Mouse (Mus musculus) forebrain, embryonic 14.5 days (tissue): Measurements from ENCODE around the gene Styxl1. TPM values are rescaled to one million over a fixed set of nuclear protein-coding genes. Genes with fewer than 3 reads are reported as not detected.

Experiments used
- ATAC-seq: fragments of 200-750 bp; cut with Nextera tagmentation; 2 replicates; pipeline ENCODE4 v1.8.0; 2017; ENCODE audit warnings: mild to moderate bottlenecking, moderate library complexity
- DNase-seq: peaks from one replicate; pipeline ENCODE4 v3.0.0-alpha.2; 2015; ENCODE audit warnings: low spot score
- H3K27ac ChIP-seq: fragments of 300-500 bp; sonication (generic); 2 replicates; pipeline ENCODE4 v1.5.1; 2014; ENCODE audit warnings: low read depth, mild to moderate bottlenecking, control low read depth, low read length, moderate library complexity
- H3K27me3 ChIP-seq: fragments of 300-500 bp; sonication (generic); replicated peaks from 2 replicates; pipeline ENCODE4 v1.6.1; 2014; ENCODE audit warnings: low read length, control low read depth, mixed read lengths; ENCODE audit not compliant: control insufficient read depth, insufficient read depth
- H3K36me3 ChIP-seq: fragments of 300-500 bp; sonication (generic); 2 replicates; pipeline ENCODE4 v1.6.1; 2014; ENCODE audit warnings: low read length, control low read depth; ENCODE audit not compliant: control insufficient read depth, insufficient read depth
- H3K4me1 ChIP-seq: fragments of 300-500 bp; sonication (generic); 2 replicates; pipeline ENCODE4 v1.6.1; 2014; ENCODE audit warnings: antibody characterized with exemption, low read length, control low read depth; ENCODE audit not compliant: control insufficient read depth, insufficient read depth
- H3K4me2 ChIP-seq: fragments of 300-500 bp; sonication (generic); 2 replicates; pipeline ENCODE4 v1.6.1; 2014; ENCODE audit warnings: mild to moderate bottlenecking, control low read depth, low read length
- H3K4me3 ChIP-seq: fragments of 300-500 bp; sonication (generic); 2 replicates; pipeline ENCODE4 v1.5.1; 2014; ENCODE audit warnings: low read depth, low read length, control low read depth
- H3K9ac ChIP-seq: fragments of 300-500 bp; sonication (generic); 2 replicates; pipeline ENCODE4 v1.6.1; 2014; ENCODE audit warnings: mild to moderate bottlenecking, low read length, control low read depth, moderate library complexity
- H3K9me3 ChIP-seq: fragments of 300-500 bp; sonication (generic); replicated peaks from 2 replicates; pipeline ENCODE4 v1.6.1; 2016; ENCODE audit warnings: low read length, control low read depth, mixed read lengths; ENCODE audit not compliant: control insufficient read depth
- WGBS: fragments of 180-500 bp; shearing (Covaris S2); extraction: QIAGEN DNeasy Blood & Tissue Kit; methylation state at CpG from one replicate; pipeline ENCODE4 v1.1.7; 2014; 5-methylcytosine and 5-hydroxymethylcytosine counted together
- polyA plus RNA-seq: library from polyadenylated mRNA; unstranded; fragments of >200 nt; fragmentation: Nextera tagmentation; extraction: Ambion mirVana; gene quantifications from 2 replicates; pipeline ENCODE4 v1.2.1, GENCODE M21; 2014

Gene Styxl1
- polyA plus RNA-seq, 1 experiment from 2014 or later = 0.52 TPM

GRCm38 (mm10) chr5:135804735-135805134, 26.6 kb upstream of the Styxl1 start:
- 78% methylated on average over 2 of the region's 2 CpGs for WGBS
- Histone ChIP-seq H3K9ac (no peak overlapping the region), H3K4me2 (no peak overlapping the region), H3K27ac (no peak overlapping the region), H3K9me3 (no peaks in the 10 kb centered on the region), H3K36me3 (no peaks in the 10 kb centered on the region), H3K4me1 (peaks cover 7% of the 10 kb centered on the region; the same call in 1 of the 2 replicates), H3K27me3 (no peaks in the 10 kb centered on the region), H3K4me3 (no peak overlapping the region)
- ATAC-seq (no peak), DNase-seq (no peak)

GRCm38 (mm10) chr5:135803676-135804075, 25.5 kb upstream of the Styxl1 start:
- peaks cover 7% of the 10 kb centered on the region; the same call in 1 of the 2 replicates for H3K4me1 ChIP-seq
- H3K27ac ChIP-seq = no peak overlapping the region
- DNase-seq (no peak), ATAC-seq (no peak)
- H3K36me3 ChIP-seq = no peaks in the 10 kb centered on the region
- WGBS = 94% methylated on average over 4 of the region's 4 CpGs
- H3K9ac ChIP-seq = no peak overlapping the region
- no peak overlapping the region for H3K4me2 ChIP-seq
- no peaks in the 10 kb centered on the region for H3K9me3 ChIP-seq
- no peak overlapping the region for H3K4me3 ChIP-seq
- no peaks in the 10 kb centered on the region for H3K27me3 ChIP-seq

- no peak overlapping the region for H3K4me2 ChIP-seq
- H3K9ac ChIP-seq = no peak overlapping the region
- H3K4me1 ChIP-seq = peaks cover 5% of the 10 kb centered on the region; the same call in 1 of the 2 replicates
- no peaks in the 10 kb centered on the region for H3K36me3 ChIP-seq
- ATAC-seq (no peak), DNase-seq (no peak)
- no peak overlapping the region for H3K4me3 ChIP-seq
- no peaks in the 10 kb centered on the region for H3K27me3 ChIP-seq
- 67% methylated on average over 4 of the region's 4 CpGs for WGBS
- no peak overlapping the region for H3K27ac ChIP-seq
- no peaks in the 10 kb centered on the region for H3K9me3 ChIP-seq
These were observed 24.9 kb upstream of the Styxl1 start for GRCm38 (mm10) chr5:135803135-135803534.

GRCm38 (mm10) chr5:135802641-135803040, 24.5 kb upstream of the Styxl1 start:
- no peak for ATAC-seq
- Histone ChIP-seq H3K27ac (no peak overlapping the region), H3K4me2 (no peak overlapping the region), H3K36me3 (no peaks in the 10 kb centered on the region), H3K4me3 (no peak overlapping the region), H3K27me3 (no peaks in the 10 kb centered on the region), H3K4me1 (peaks cover 2% of the 10 kb centered on the region; the same call in 1 of the 2 replicates), H3K9ac (no peak overlapping the region), H3K9me3 (no peaks in the 10 kb centered on the region)
- WGBS = 90% methylated on average over 8 of the region's 8 CpGs
- DNase-seq = no peak

- H3K9ac ChIP-seq = no peak overlapping the region
- H3K4me3 ChIP-seq = no peak overlapping the region
- ATAC-seq (peak; percentile 34; the same call in 1 of the 2 replicates), DNase-seq (no peak)
- no peaks in the 10 kb centered on the region for H3K4me1 ChIP-seq
- no peak overlapping the region for H3K27ac ChIP-seq
- H3K27me3 ChIP-seq = no peaks in the 10 kb centered on the region
- H3K4me2 ChIP-seq = no peak overlapping the region
- 0% methylated on average over 6 of the region's 6 CpGs for WGBS
- no peaks in the 10 kb centered on the region for H3K9me3 ChIP-seq
- no peaks in the 10 kb centered on the region for H3K36me3 ChIP-seq
These were observed 22.7 kb upstream of the Styxl1 start for GRCm38 (mm10) chr5:135800927-135801326.

- ATAC-seq (no peak), DNase-seq (no peak)
- Histone ChIP-seq H3K4me2 (no peak overlapping the region), H3K27ac (no peak overlapping the region), H3K9me3 (no peaks in the 10 kb centered on the region), H3K27me3 (no peaks in the 10 kb centered on the region), H3K9ac (no peak overlapping the region), H3K4me3 (no peak overlapping the region), H3K36me3 (no peaks in the 10 kb centered on the region), H3K4me1 (no peaks in the 10 kb centered on the region)
- WGBS = 45% methylated on average over 4 of the region's 4 CpGs
These were observed 21.6 kb upstream of the Styxl1 start for GRCm38 (mm10) chr5:135799746-135800145.

GRCm38 (mm10) chr5:135794859-135795181, 16.6 kb upstream of the Styxl1 start:
- no peaks in the 10 kb centered on the region for H3K27me3 ChIP-seq
- H3K9me3 ChIP-seq = no peaks in the 10 kb centered on the region
- 8% methylated on average over 5 of the region's 5 CpGs for WGBS
- DNase-seq = no peak
- H3K27ac ChIP-seq = peak overlapping the region; percentile 49
- peak overlapping the region; percentile 35 for H3K4me2 ChIP-seq
- peak overlapping the region; percentile 9; the same call in 1 of the 2 replicates for H3K9ac ChIP-seq
- no peak overlapping the region for H3K4me3 ChIP-seq
- peaks cover 24% of the 10 kb centered on the region for H3K36me3 ChIP-seq
- no peak for ATAC-seq
- no peaks in the 10 kb centered on the region for H3K4me1 ChIP-seq

- H3K4me1 ChIP-seq = no peaks in the 10 kb centered on the region
- peak overlapping the region; percentile 18; the same call in 1 of the 2 replicates for H3K9ac ChIP-seq
- peak overlapping the region; percentile 35 for H3K4me2 ChIP-seq
- DNase-seq = peak; percentile 88
- no peaks in the 10 kb centered on the region for H3K9me3 ChIP-seq
- peak; percentile 90 for ATAC-seq
- H3K27me3 ChIP-seq = no peaks in the 10 kb centered on the region
- WGBS = 10% methylated on average over 20 of the region's 20 CpGs
- peak overlapping the region; percentile 49 for H3K27ac ChIP-seq
- H3K36me3 ChIP-seq = peaks cover 30% of the 10 kb centered on the region
- no peak overlapping the region for H3K4me3 ChIP-seq
These were observed 16.0 kb upstream of the Styxl1 start for GRCm38 (mm10) chr5:135793996-135794858.

GRCm38 (mm10) chr5:135782901-135783300, 4.7 kb upstream of the Styxl1 start:
- Histone ChIP-seq H3K9ac (no peak overlapping the region), H3K9me3 (no peaks in the 10 kb centered on the region), H3K4me3 (no peak overlapping the region), H3K4me2 (no peak overlapping the region), H3K27me3 (no peaks in the 10 kb centered on the region), H3K36me3 (peaks cover 61% of the 10 kb centered on the region), H3K27ac (no peak overlapping the region), H3K4me1 (peaks cover 12% of the 10 kb centered on the region)
- DNase-seq (no peak), ATAC-seq (no peak)
- WGBS = 96% methylated on average over 4 of the region's 4 CpGs
